Mouse (Mus musculus): ENCODE measurements around the gene Maf.

DNA sequence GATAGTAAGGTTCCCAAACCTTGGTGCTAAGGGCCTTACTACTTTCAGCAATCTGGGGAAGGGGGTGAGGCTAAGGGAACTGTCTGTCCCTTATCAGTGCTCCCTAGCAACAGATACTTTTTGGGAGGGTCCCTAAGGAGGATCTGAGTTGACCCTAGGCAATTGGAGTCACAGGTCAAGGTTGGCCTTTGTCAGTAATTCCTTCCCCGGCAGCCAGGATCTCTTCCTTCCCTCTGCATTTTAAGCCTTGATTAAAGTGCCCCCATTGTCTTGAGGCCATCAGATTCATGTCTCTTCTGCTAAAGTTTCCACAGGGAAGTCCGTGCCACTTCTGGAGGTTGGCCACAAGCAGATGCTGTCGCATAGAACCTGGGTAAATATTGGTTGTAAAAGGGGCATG, 10.2 kb downstream of the Maf start:
- TF ChIP-seq TAL1 (IDR thresholded peaks at IDR 0.05; ENCODE audit: low read length) (no peak), GATA1 (IDR thresholded peaks at IDR 0.05; ENCODE audit: low read length) (no peak)

All from erythroblast, embryonic 14.5 days (primary cell).